Mouse (Mus musculus): ENCODE measurements around the gene Cdk2ap2. TPM values are rescaled to one million over a fixed set of nuclear protein-coding genes. Genes with fewer than 3 reads are reported as not detected.
"Not testable (repeated sequence)": the region's sequence is repeated elsewhere in the genome, so short reads cannot be mapped to it uniquely, and the experiment has no call there.

Cdk2ap2 gene
- total RNA-seq, 2 experiments from 2014 or later = 21.5 to 23.6 TPM

GRCm38 (mm10) chr19:4066280-4066679 is 30.7 kb upstream of the Cdk2ap2 start:
- no peak for DNase-seq (ENCODE audit: low spot score in 2 of 2)

- DNase-seq (ENCODE audit: low spot score in 2 of 2) = no peak
Observed at GRCm38 (mm10) chr19:4066877-4067276, 30.1 kb upstream of the Cdk2ap2 start.

- DNase-seq (ENCODE audit: low spot score in 2 of 2) = not testable (repeated sequence)
Observed at GRCm38 (mm10) chr19:4068242-4068641, 28.7 kb upstream of the Cdk2ap2 start.

DNA sequence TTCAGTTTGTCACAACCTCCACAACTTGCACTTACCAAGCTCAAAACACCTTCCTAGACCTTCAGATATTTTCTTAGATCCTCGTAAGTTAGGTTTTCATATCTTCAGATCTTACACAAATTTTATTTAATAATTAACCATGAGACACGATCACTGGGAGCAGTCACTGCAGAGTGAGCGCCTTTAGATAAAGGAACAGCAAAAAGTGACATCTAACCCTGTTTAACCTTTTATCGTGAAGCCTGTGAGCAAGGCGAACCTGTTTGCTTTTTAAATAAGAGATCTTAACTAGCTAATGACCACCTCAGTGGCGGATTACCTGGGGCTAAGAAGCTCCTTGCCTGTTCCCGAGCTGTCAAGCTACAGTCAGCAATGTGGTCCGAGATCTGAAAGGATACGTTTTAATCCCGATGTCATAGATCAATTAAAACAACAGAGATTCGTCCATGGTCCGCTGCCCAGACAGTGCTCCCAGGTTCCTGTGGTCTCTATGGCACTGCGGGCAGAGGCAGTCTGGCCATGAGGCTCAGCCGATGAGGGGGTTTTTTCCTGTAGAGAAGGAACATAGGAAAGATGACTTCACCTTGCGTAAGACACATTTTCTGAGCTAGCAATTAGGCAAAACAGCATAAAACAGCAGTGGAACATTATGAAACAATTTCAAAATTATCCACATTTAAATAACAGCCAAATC is 28.1 kb upstream of the Cdk2ap2 start:
- no peak for DNase-seq (ENCODE audit: low spot score in 2 of 2)

DNA sequence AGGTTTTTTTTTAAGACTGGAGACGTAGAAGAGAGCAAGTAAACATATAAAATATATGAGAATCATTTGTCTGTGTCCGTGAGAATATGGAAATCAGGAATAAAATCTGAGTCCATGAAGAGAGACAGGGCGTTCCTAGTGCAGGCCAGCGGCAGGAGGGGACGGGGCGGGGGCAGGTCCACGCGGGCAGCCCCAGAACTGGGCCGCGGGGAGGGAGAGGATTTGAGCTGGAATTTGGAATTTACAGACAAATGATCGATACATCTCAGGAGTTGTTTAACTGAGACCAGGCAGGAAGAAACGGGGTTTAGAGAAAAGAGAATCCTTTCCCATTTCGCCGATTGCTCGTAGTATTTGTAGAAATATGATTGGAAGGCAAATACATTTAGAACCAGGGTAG is 26.7 kb upstream of the Cdk2ap2 start:
- no peak for DNase-seq (ENCODE audit: low spot score in 2 of 2)

DNA sequence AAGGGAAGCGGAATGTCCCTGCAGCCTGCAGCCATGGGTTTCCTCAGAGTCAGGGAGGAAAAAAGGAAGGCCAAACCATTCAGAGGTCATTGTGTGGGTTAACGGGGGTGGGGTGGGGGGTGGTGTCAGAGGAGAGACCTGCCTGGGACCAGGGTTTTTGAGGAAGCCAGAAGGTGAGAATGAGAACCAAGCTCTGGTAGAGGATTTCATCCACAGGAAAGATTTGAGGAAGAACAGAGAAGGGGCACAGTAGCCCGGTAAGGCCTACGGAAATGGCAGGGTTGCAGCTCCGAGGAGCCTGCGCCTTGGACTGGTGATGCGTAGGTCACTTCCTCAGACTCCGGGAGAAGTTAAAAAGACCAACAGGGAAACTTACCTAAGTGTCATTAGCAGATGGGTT is 26.2 kb upstream of the Cdk2ap2 start:
- DNase-seq (ENCODE audit: low spot score in 2 of 2) = no peak

GRCm38 (mm10) chr19:4071406-4071805 is 25.6 kb upstream of the Cdk2ap2 start:
- no peak for DNase-seq (ENCODE audit: low spot score in 2 of 2)

DNA sequence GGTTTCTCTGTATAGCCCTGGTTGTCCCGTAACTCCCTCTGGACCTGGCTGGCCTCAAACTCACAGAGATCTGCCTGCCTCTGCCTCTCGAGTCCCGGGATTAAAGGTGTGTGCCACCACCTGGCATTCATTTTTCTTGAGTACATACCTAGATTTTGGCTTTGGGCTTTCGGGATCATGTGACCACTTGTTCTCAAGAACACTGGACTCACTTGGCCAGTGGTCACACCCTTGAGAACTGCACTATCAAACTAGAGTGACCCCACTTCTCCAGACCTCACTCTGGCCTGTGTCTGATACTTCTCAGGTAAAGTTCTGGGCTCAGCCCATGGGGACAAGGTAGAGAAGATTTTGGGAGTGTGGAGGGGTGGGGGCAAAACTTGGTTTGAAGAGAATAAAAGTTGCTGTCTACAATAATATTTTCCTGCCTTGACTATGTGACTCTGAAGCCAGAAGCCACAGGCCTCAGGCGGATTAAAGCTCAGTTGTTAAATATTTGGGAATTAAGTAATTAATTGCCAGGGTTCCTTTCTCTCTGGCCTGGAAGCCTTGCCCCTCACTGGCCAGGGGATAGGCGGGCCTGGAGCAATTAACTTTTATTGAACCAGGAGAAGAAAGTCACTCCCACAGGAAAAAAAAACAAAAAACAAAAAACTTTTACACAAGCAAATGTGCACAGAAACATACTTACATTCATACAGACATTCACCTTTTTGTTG is 24.1 kb upstream of the Cdk2ap2 start:
- no peak for DNase-seq (ENCODE audit: low spot score in 2 of 2)

DNA sequence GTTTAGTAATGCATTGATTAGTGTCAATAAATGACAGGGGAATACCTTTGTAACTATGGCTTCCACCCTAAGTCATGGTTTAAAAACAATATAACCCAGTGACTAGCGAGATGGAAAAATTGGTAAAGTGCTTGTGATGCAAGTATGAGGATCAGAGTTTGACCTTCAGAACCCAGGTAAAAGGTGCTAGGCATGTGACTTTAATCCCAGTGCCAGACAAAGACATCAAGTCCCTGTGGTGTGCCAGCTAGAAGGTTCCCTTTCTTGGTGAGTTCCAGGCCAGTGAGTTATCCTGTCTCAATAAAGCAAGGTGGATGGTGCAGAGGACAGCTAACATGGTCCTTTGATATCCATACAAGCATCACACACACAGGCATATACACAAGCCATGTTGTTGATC is 21.5 kb upstream of the Cdk2ap2 start:
- DNase-seq (ENCODE audit: low spot score in 2 of 2) = no peak

DNA sequence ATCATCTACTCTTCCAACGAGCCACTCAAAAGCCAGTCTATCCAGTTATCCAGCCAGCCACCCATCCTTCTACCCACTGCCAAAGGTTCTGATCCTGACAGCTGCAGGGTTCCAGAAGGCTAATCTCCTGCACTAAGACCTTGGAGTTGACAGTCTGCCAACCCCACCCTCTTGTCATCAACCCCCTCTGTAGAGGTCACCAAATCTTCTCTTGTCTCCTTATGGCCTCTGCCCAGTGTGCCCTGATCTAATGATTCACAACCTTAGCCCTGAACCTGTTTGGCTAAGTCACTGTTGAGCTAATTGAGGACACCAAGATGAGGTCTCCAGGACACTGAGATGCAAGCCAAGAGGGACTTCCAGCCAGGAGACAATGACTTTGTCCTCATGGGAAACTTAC is 17.4 kb upstream of the Cdk2ap2 start:
- no peak for DNase-seq (ENCODE audit: low spot score in 2 of 2)

GRCm38 (mm10) chr19:4080511-4081009 is 16.4 kb upstream of the Cdk2ap2 start:
- no peak for DNase-seq (ENCODE audit: low spot score in 2 of 2)

GRCm38 (mm10) chr19:4081394-4081793 is 15.6 kb upstream of the Cdk2ap2 start, which contains the start of gene Cabp2:
Cabp2 (plus strand) TSS chr19:4081578.
- no peak for DNase-seq (ENCODE audit: low spot score in 2 of 2)

GRCm38 (mm10) chr19:4082219-4082965 is 14.6 kb upstream of the Cdk2ap2 start:
- no peak for DNase-seq (ENCODE audit: low spot score in 2 of 2)

- no peak for DNase-seq (ENCODE audit: low spot score in 2 of 2)
Observed at GRCm38 (mm10) chr19:4083316-4083715, 13.7 kb upstream of the Cdk2ap2 start.

GRCm38 (mm10) chr19:4083826-4084225 is 13.2 kb upstream of the Cdk2ap2 start:
- no peak for DNase-seq (ENCODE audit: low spot score in 2 of 2)

GRCm38 (mm10) chr19:4084984-4085383 is 12.0 kb upstream of the Cdk2ap2 start:
- DNase-seq (ENCODE audit: low spot score in 2 of 2) = no peak

- DNase-seq (ENCODE audit: low spot score in 2 of 2) = no peak
Observed at GRCm38 (mm10) chr19:4086156-4086555, 10.8 kb upstream of the Cdk2ap2 start.

DNA sequence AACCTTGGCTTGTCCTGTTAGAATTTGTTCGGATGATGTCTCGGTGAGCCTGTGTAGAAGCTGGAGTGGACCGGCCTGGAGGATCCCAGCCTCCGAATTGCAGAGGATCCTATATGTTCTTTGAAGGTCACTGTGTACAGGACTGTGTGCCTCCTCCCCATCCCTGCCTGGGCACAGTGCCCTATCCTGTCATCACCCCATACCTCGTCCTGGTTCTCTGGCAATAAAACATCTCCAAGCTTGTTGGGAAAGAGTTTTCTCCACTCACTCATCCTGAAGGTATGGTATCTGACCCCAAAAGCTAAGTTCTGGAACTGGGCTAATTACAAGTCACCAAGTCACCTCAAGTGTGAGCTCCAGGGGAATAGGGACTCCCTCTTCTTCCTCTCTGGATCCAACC is 9.9 kb upstream of the Cdk2ap2 start:
- no peak for DNase-seq (ENCODE audit: low spot score in 2 of 2)

- DNase-seq (ENCODE audit: low spot score in 2 of 2) = no peak
Observed at GRCm38 (mm10) chr19:4088146-4088545, 8.8 kb upstream of the Cdk2ap2 start.

GRCm38 (mm10) chr19:4089128-4089527 is 7.9 kb upstream of the Cdk2ap2 start:
- no peak for DNase-seq (ENCODE audit: low spot score in 2 of 2)

- no peak for DNase-seq (ENCODE audit: low spot score in 2 of 2)
Observed at GRCm38 (mm10) chr19:4090446-4090845, 6.5 kb upstream of the Cdk2ap2 start.

DNA sequence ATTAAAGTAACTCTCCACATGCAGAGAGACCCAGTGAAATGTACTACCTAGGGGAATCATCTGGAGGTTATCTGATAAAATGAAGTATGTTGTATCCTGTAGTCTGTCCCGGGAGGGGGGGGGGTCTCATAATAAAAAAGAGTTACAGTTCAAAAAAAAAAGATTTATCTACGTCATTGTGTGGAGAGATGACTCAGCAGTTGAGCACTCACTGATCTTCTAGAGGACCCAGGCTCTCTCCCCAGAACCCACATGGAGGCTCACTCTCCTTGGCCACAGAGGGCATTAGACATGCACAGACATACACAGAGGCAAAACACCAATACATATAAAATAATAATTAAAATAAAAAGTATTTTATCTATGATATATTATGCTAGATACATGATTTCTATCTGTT is 5.6 kb upstream of the Cdk2ap2 start:
- DNase-seq (ENCODE audit: low spot score in 2 of 2) = no peak
